Mouse (Mus musculus) olfactory bulb, adult 2 months (tissue): ENCODE results near the gene Cfap44.

Experiments
- CTCF ChIP-seq: fragments of 200-500 bp; IDR thresholded peaks from 2 replicates; pipeline ENCODE4 v1.5.1; 2012; ENCODE audit warnings: low read depth, mild to moderate bottlenecking, low read length, moderate library complexity; ENCODE audit not compliant: insufficient read depth
- POLR2A ChIP-seq: fragments of 200-500 bp; IDR thresholded peaks from 2 replicates; pipeline ENCODE4 v1.6.1; 2012; ENCODE audit warnings: mild to moderate bottlenecking, low read depth, low read length, moderate library complexity; ENCODE audit not compliant: insufficient read depth

DNA sequence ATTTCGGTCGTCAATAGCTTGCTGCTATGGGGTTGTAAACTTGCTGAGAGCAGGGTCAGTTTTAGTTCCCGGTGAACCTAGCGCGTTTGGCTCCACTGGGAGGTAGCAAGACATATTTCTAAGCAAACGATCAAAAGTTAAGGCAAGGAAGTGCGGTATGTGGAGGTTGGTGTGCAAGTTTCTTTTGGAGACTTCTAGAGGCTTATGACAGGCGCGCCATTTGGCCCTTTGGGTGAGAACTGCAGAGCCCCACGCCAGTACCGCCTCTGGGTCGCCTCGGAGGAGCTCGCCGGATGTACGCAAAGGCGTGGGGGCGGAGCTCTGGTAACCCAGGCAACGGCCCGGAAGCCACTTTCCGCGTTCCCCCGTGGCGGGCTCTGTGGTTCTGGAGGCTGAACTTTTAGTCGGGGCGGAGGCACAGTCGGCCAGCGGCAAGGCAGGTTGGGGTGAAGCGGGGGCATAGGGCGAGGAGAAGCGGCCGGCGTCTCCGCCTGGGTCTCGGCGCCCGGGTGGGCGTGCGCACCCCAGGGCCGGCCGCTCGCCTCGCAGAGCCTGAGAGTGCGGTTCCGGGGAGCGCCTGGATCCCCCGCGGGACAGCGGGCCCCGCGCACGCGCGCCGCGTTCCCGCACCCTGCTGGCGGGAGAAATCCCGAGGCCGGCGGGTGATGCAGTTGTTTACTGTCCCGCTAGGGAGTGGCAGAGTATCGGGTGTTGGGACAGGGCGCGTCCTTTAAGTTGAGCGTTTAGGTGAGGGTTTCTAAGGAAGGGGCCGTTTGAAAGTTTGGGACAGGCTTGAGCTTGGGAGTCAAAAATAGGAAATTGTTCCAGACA, 47.3 kb upstream of the Cfap44 start, which contains the start of gene Spice1:
- TF ChIP-seq POLR2A (peak; percentile 83), CTCF (peak; percentile 67)
